Mouse (Mus musculus): ENCODE data around the gene Actr3.

- TF ChIP-seq POLR2A (IDR thresholded peaks at IDR 0.05; ENCODE audit: borderline replicate concordance, extremely low read depth, low read depth, low read length) (no peak), CTCF (IDR thresholded peaks at IDR 0.05; ENCODE audit: insufficient read depth, low read length) (no peak)
These were observed 32.4 kb upstream of the Actr3 start for GRCm38 (mm10) chr1:125467936-125468335.
